Mouse (Mus musculus) NIH3T3 (cell line): ENCODE measurements at regions not wholly inside any gene's neighbourhood (a gene's known extent, or its start where the extent isn't known, plus 50 kb on each side); places are given as distances from the start of the nearest gene placed in this dataset.

ENCODE experiments used
- DNase-seq: peaks from one replicate; pipeline ENCODE4 v3.0.0-alpha.2; 2012; ENCODE audit warnings: low read depth

- DNase-seq, result peak; percentile 57
Observed at GRCm38 (mm10) chr1:90288892-90289731, 85.3 kb downstream of the Ackr3 start.

GRCm38 (mm10) chr1:90289732-90290215, 86.0 kb downstream of the Ackr3 start:
- no peak for DNase-seq

GRCm38 (mm10) chr1:90290428-90291197, 86.8 kb downstream of the Ackr3 start:
- DNase-seq, result no peak

- DNase-seq, result no peak
Observed at GRCm38 (mm10) chr1:90291256-90291655, 87.5 kb downstream of the Ackr3 start.

GRCm38 (mm10) chr1:90297751-90298150, 94.0 kb downstream of the Ackr3 start:
- no peak for DNase-seq

- no peak for DNase-seq
Observed at GRCm38 (mm10) chr1:90300229-90300628, 96.4 kb downstream of the Ackr3 start.

- DNase-seq, result no peak
Observed at GRCm38 (mm10) chr1:90304331-90304730, 100.6 kb downstream of the Ackr3 start.

GRCm38 (mm10) chr1:90311016-90311415, 107.2 kb downstream of the Ackr3 start:
- DNase-seq, result no peak

GRCm38 (mm10) chr1:90311649-90312442, 108.1 kb downstream of the Ackr3 start:
- DNase-seq, result no peak

GRCm38 (mm10) chr1:90313750-90314359, 110.1 kb downstream of the Ackr3 start:
- no peak for DNase-seq

- no peak for DNase-seq
Observed at GRCm38 (mm10) chr1:90317902-90318301, 114.1 kb downstream of the Ackr3 start.

- no peak for DNase-seq
Observed at GRCm38 (mm10) chr1:90318502-90318901, 114.7 kb downstream of the Ackr3 start.

GRCm38 (mm10) chr1:90320518-90320917, 116.7 kb downstream of the Ackr3 start:
- DNase-seq, result no peak

GRCm38 (mm10) chr1:90321501-90321900, 117.7 kb downstream of the Ackr3 start:
- DNase-seq, result no peak

- DNase-seq, result no peak
Observed at GRCm38 (mm10) chr1:90327237-90327636, 123.5 kb downstream of the Ackr3 start.

- no peak for DNase-seq
Observed at GRCm38 (mm10) chr1:90332531-90332930, 128.8 kb downstream of the Ackr3 start.

- no peak for DNase-seq
Observed at GRCm38 (mm10) chr1:90333676-90334430, 130.1 kb downstream of the Ackr3 start.

GRCm38 (mm10) chr1:90335001-90335747, 131.4 kb downstream of the Ackr3 start:
- DNase-seq, result peak; percentile 99

GRCm38 (mm10) chr1:90337876-90338316, 134.1 kb downstream of the Ackr3 start:
- DNase-seq, result peak; percentile 24

- no peak for DNase-seq
Observed at GRCm38 (mm10) chr1:90342346-90342745, 138.6 kb downstream of the Ackr3 start.
